Mouse (Mus musculus) liver, embryonic 14.5 days (tissue): ENCODE results near the gene Chaf1a.

Source experiments
- CTCF ChIP-seq: IDR thresholded peaks from 2 replicates; pipeline ENCODE4 v1.5.1; 2016; ENCODE audit warnings: antibody characterized with exemption, low read depth, control low read depth
- EP300 ChIP-seq: IDR thresholded peaks from 2 replicates; pipeline ENCODE4 v1.6.1; 2016; ENCODE audit warnings: antibody characterized with exemption, low read depth

- TF ChIP-seq CTCF (no peak), EP300 (no peak)
These were observed 34.7 kb upstream of the Chaf1a start, which contains the start of the genes Stap2 and Mpnd for GRCm38 (mm10) chr17:56005415-56006061.
